Mouse (Mus musculus) MEL (cell line): ENCODE data around the gene Slc7a5.

Experiments used
- CHD1 ChIP-seq: IDR thresholded peaks from 2 replicates; pipeline ENCODE4 v1.6.1; 2012; ENCODE audit warnings: low read depth, mild to moderate bottlenecking, inconsistent platforms, low read length, improper control_type of control experiment
- CTCF ChIP-seq, 3 experiments: IDR thresholded peaks in 2 of 3; conservative IDR thresholded peaks in 1 of 3; 2 replicates each; pipeline ENCODE4 v1.5.1; 2011 to 2012; ENCODE audit warnings: low read length in 3 of 3, low read depth in 2 of 3, mild to moderate bottlenecking in 2 of 3, improper control_type of control experiment in 1 of 3, inconsistent platforms in 1 of 3, mixed read lengths in 1 of 3, moderate library complexity in 1 of 3; ENCODE audit not compliant: control insufficient read depth in 1 of 3, insufficient read depth in 1 of 3, poor library complexity in 1 of 3, severe bottlenecking in 1 of 3
- EP300 ChIP-seq, 2 experiments: IDR thresholded peaks; 2 replicates each; pipeline ENCODE4 v1.6.1; 2011; ENCODE audit warnings: improper control_type of control experiment in 2 of 2, low read length in 2 of 2, low read depth in 1 of 2, mild to moderate bottlenecking in 1 of 2
- ETS1 ChIP-seq: IDR thresholded peaks from 2 replicates; pipeline ENCODE4 v1.6.1; 2012; ENCODE audit warnings: low read depth, mild to moderate bottlenecking, inconsistent platforms, low read length, improper control_type of control experiment, moderate library complexity
- GABPA ChIP-seq: IDR thresholded peaks from 2 replicates; pipeline ENCODE4 v1.6.1; 2012; ENCODE audit warnings: low read depth, mild to moderate bottlenecking, inconsistent platforms, low read length, improper control_type of control experiment, moderate library complexity
- MAFK ChIP-seq: IDR thresholded peaks from 2 replicates; pipeline ENCODE4 v1.6.1; 2011; ENCODE audit warnings: low read depth, mild to moderate bottlenecking, low read length, improper control_type of control experiment, borderline replicate concordance
- MYB ChIP-seq: IDR thresholded peaks from 2 replicates; pipeline ENCODE4 v1.6.1; 2011; ENCODE audit warnings: mild to moderate bottlenecking, low read depth, low read length, improper control_type of control experiment
- NRF1 ChIP-seq: IDR thresholded peaks from 2 replicates; pipeline ENCODE4 v1.6.1; 2014; ENCODE audit warnings: low read depth, mild to moderate bottlenecking, inconsistent platforms, low read length, improper control_type of control experiment, moderate library complexity; ENCODE audit not compliant: poor library complexity, insufficient read depth, severe bottlenecking
- POLR2A ChIP-seq, 2 experiments: IDR thresholded peaks; 2 replicates each; pipeline ENCODE4 v1.6.1; 2011 to 2012; ENCODE audit warnings: low read length in 2 of 2, mild to moderate bottlenecking in 2 of 2, control low read depth in 1 of 2, improper control_type of control experiment in 1 of 2, low read depth in 1 of 2, moderate library complexity in 1 of 2; ENCODE audit not compliant: control insufficient read depth in 1 of 2, insufficient read depth in 1 of 2, poor library complexity in 1 of 2
- SIN3A ChIP-seq: IDR thresholded peaks from 2 replicates; pipeline ENCODE4 v1.6.1; 2012; ENCODE audit warnings: low read length, improper control_type of control experiment, inconsistent platforms
- USF1 ChIP-seq: IDR thresholded peaks from 2 replicates; pipeline ENCODE4 v1.6.1; 2014; ENCODE audit warnings: low read depth, mild to moderate bottlenecking, inconsistent platforms, low read length, improper control_type of control experiment, moderate library complexity
- ZC3H11A ChIP-seq: IDR thresholded peaks from 2 replicates; pipeline ENCODE4 v1.6.1; 2012; ENCODE audit warnings: low read depth, mild to moderate bottlenecking, inconsistent platforms, low read length, improper control_type of control experiment
- ZKSCAN1 ChIP-seq: IDR thresholded peaks from 2 replicates; pipeline ENCODE4 v1.6.1; 2012; ENCODE audit warnings: low read depth, mild to moderate bottlenecking, inconsistent platforms, low read length, improper control_type of control experiment, moderate library complexity

- no peak for TF ChIP-seq MYB
- TF ChIP-seq USF1: no peak
- no peak for TF ChIP-seq POLR2A (IDR thresholded peaks at IDR 0.05; ENCODE audit: control insufficient read depth in 1 of 2, insufficient read depth in 1 of 2, low read depth in 1 of 2, low read length in 2 of 2, poor library complexity in 1 of 2)
- TF ChIP-seq CTCF (IDR thresholded peaks at IDR 0.05 in 2 of 3, conservative IDR thresholded peaks at IDR 0.05 in 1 of 3; ENCODE audit: control insufficient read depth in 1 of 3, insufficient read depth in 1 of 3, low read depth in 2 of 3, low read length in 3 of 3, poor library complexity in 1 of 3, severe bottlenecking in 1 of 3): no peak
- TF ChIP-seq EP300 (IDR thresholded peaks at IDR 0.05; ENCODE audit: low read depth in 1 of 2, low read length in 2 of 2): no peak
- no peak for TF ChIP-seq ETS1
- TF ChIP-seq ZC3H11A: no peak
- no peak for TF ChIP-seq MAFK
- TF ChIP-seq GABPA: no peak
- TF ChIP-seq SIN3A: no peak
- no peak for TF ChIP-seq ZKSCAN1
- TF ChIP-seq NRF1: no peak
- TF ChIP-seq CHD1: no peak
Observed at GRCm38 (mm10) chr8:121861806-121862548, 45.5 kb downstream of the Slc7a5 start.
